Mouse (Mus musculus) bone marrow macrophage, adult 2 months (primary cell): ENCODE results near the gene Gabrr1. TPM values are rescaled to one million over a fixed set of nuclear protein-coding genes. Genes with fewer than 3 reads are reported as not detected.

Experiments used
- H3K27ac ChIP-seq: 2 replicates; pipeline ENCODE4 v1.5.1; 2012; ENCODE audit warnings: low read depth, low read length; ENCODE audit not compliant: insufficient read depth
- H3K4me1 ChIP-seq: 2 replicates; pipeline ENCODE4 v1.6.1; 2012; ENCODE audit warnings: low read length; ENCODE audit not compliant: control insufficient read depth, insufficient read depth
- H3K4me3 ChIP-seq: 2 replicates; pipeline ENCODE4 v1.5.1; 2012; ENCODE audit warnings: mild to moderate bottlenecking, low read length, moderate library complexity; ENCODE audit not compliant: insufficient read depth
- CTCF ChIP-seq: IDR thresholded peaks from 2 replicates; pipeline ENCODE4 v1.5.1; 2012; ENCODE audit warnings: low read depth, mild to moderate bottlenecking, low read length, moderate library complexity
- POLR2A ChIP-seq: IDR thresholded peaks from 2 replicates; pipeline ENCODE4 v1.6.1; 2012; ENCODE audit warnings: mild to moderate bottlenecking, low read depth, low read length, borderline replicate concordance
- polyA plus RNA-seq: library from polyadenylated mRNA; stranded (reverse); fragments of >200 nt; gene quantifications from 2 replicates; pipeline ENCODE4 v1.2.4, GENCODE M21; 2012; ENCODE audit not compliant: missing spikeins, insufficient read depth, insufficient read length

Gabrr1 gene
- polyA plus RNA-seq, 1 experiment = not detected

DNA sequence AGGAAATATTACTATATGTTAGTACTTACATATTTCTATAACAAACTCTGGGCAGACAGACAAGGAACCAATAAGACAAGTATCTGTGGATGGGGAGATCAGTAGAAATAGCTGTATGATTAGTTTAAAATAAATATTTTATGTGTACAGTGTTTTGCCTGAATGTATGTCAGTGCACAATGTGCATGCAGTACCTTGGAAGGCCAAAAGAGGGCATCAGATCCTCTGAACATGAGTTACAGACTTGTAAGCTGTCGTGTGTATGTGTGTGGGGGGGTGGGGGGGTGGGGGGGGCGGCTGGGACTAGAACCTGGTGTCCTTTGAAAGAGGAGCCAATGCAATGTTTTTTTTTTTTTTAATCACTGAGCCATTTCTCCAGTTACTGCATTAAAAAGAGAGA, 15.5 kb downstream of the Gabrr1 start:
- Histone ChIP-seq H3K4me3 (no peak overlapping the region), H3K27ac (no peak overlapping the region), H3K4me1 (peaks cover 2% of the 10 kb centered on the region; the same call in 1 of the 2 replicates)
- TF ChIP-seq POLR2A (no peak), CTCF (no peak)

DNA sequence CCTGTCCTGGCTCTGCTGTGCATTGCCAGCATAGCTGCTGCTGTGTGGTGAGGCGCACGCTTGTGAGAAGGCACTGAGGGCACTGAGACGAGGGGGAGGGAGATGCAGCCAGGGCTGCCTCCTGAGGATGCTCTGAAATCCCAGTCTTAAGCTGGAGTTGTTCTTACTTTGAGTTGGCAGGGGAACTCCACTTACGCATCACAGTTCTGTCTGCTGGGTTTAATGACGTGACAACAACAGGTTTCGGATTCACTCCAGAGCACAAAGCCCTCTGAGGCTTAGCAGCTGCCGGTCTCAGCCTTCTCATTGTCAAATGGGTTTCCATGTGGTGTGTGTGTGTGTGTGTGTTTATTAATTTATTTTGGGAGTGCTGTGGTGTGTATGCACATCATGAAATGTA, 16.8 kb downstream of the Gabrr1 start:
- H3K27ac ChIP-seq = no peak overlapping the region
- TF ChIP-seq POLR2A (no peak), CTCF (no peak)
- no peak overlapping the region for H3K4me3 ChIP-seq
- peaks cover 2% of the 10 kb centered on the region; the same call in 1 of the 2 replicates for H3K4me1 ChIP-seq

DNA sequence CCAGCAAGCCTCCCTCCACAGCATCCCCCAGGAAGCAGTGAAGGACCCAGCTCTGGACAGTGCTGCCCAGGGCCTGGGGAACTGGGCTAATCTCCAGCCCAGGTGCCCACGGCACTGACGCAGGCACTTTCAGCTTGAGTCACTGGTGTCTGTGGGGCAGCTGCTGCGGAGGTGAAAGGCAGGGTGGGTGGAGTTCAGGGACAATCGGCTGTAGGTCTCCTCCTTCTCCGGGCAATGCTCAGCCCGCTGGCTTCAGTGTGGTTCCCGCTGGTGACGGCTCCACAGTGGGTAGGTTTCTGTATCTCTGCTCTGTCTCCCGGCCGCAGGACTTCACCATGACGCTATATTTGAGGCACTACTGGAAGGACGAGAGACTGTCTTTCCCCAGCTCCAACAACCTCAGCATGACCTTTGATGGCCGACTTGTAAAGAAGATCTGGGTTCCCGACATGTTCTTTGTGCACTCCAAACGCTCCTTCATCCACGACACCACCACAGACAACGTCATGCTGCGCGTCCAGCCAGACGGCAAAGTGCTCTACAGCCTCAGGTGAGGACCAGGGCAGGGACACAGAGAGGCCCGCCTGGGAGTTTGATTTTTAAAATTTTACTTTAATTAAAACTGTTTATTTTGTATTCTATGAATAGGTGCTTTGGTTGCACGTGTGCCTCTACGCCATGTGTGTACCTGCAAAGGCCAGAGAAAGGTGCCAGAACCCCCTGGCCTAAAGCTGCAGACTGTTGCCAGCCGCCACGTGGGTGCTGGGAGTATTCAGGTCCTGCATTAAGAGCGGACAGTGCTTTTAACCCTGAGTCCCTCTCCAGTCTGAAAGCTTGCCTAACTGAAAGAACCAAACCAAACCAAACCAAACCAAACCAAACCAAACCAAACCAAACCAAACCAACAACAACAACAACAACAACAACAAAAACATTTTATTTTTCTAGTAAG, 20.0 kb downstream of the Gabrr1 start:
- TF ChIP-seq POLR2A (no peak), CTCF (no peak)
- H3K27ac ChIP-seq = no peak overlapping the region
- H3K4me3 ChIP-seq = no peak overlapping the region
- H3K4me1 ChIP-seq = no peaks in the 10 kb centered on the region

DNA sequence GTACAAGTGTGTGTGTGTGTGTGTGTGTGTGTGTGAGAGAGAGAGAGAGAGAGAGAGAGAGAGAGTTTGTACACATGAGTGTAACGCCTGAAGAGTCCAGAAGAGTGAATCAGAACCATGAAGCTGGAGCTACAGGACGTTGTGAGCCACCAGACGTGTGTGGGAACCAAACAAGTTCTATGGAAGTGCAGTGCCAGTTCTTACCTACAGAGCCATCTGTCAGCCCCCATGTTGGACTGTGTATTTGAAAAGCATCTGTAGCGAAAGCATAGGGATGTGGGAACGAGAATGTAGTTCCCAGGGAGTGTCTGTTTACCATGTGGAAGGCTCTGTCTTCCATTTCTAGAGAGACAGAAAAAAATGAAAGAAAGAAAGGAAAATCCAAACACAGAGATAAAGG, 51.2 kb downstream of the Gabrr1 start:
- H3K4me3 ChIP-seq = no peak overlapping the region
- no peak overlapping the region for H3K27ac ChIP-seq
- H3K4me1 ChIP-seq = no peaks in the 10 kb centered on the region
- TF ChIP-seq CTCF = no peak
- no peak for TF ChIP-seq POLR2A

DNA sequence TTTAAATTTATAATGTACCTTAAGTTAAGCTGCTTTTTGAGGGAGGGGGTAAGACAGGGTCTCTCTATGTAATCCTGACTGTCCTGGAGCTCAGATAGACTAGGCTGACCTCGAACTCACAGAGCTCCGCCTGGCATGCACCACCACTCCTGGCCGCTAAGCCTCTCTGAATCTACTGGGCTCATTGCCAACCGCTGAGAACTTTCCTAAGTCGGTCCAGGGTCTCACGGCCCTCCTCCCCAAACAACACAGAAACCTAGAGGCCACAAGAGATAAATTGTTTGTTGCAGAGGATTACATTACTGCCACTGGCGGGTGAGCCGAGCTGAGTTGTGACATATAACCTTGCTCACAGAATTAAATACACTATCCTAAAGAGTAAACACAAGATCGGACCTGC, 55.8 kb downstream of the Gabrr1 start:
- Histone ChIP-seq H3K27ac (no peak overlapping the region), H3K4me1 (peaks cover 2% of the 10 kb centered on the region; the same call in 1 of the 2 replicates), H3K4me3 (no peak overlapping the region)
- TF ChIP-seq CTCF (no peak), POLR2A (no peak)

DNA sequence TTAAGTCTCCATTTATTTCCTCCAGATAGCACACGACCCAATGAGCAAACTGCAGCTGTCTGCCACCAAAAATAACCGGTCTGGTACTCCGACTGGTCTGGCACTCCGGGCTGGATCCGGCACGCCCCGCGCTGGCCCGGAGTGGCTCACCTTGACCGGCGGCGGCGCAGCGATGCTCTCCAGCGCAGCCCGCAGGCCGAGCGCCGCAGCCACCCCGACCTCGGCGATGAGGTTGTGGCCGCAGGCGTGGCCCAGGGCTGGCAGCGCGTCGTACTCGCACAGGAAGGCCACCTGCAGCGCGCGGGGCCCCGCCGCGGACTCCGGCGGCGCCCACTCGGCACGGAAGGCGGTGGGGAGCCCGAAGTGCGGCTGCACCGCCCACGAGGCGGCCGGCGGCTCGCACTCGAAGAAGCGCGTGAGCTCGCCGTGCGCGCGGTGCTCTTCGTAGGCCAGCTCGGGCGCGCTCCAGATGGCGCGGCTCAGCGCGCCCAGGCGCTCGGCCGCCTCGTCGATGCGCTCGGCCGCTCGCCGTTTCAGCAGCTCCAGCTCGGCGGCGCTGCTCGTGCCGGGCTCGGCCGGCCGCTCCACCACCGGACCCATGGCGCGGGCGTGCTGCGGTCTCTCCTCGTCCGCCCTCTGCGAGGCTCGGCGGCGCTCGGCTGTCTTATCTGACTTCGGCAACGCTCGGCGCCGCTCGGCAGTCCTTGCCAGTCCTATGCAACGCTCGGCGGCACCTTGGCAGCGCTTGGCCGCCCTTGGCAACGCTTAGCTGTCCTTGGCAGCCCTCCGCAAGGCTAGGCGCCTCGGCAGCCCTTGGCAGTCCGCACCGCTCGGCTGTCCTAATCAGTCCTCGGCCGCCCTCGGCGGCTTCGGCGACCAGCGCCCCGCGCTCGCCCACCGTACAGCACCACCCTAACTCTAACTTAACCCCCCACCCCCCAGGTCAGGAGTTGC, 56.7 kb downstream of the Gabrr1 start:
- peak overlapping the region; percentile 73 for H3K4me3 ChIP-seq
- H3K27ac ChIP-seq = no peak overlapping the region
- H3K4me1 ChIP-seq = peaks cover 2% of the 10 kb centered on the region; the same call in 1 of the 2 replicates
- no peak for TF ChIP-seq POLR2A
- TF ChIP-seq CTCF = no peak

DNA sequence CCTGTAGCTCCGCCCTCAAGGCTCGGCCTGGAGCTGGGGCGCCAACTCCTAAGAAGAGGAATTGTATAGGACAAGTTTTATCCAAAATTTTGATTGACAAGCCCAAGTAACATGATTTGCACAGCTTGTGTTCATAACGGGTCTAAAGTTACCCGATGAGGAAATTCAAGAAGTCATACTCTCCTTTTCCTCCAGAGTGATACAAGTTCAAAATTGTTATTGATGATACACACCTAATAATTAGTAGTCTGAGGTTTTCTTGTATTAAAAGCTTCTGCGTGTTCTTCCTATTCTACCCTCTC, 57.4 kb downstream of the Gabrr1 start, which contains the start of gene Pm20d2:
Pm20d2 (minus strand) TSS at position 3 of the 302 bp plus-strand sequence.
- peaks cover 2% of the 10 kb centered on the region; the same call in 1 of the 2 replicates for H3K4me1 ChIP-seq
- no peak within 1 kb of the TSS for H3K27ac ChIP-seq
- peak within 1 kb of the TSS; percentile 73 for H3K4me3 ChIP-seq
- TF ChIP-seq POLR2A = no peak
- no peak for TF ChIP-seq CTCF

DNA sequence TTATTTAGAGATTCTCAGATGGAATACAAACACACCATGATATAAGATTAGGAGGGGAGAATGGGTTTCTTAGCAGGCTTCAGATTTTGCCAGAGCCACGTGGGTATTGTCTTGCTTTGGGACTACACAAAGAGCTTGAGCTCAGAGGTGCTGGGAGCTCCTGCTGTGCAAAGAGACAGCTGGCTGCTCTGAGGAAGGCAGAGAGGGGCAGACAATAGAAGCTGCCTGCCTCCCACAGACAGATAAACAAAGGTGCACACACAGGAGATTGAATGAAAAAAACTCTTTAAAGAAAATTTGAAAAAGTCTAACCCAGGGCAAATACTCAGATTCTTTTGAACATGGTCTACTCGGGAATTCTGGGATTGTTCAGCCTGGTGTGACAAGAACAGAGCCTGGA, 65.8 kb downstream of the Gabrr1 start:
- no peak for TF ChIP-seq POLR2A
- TF ChIP-seq CTCF = no peak
- H3K4me3 ChIP-seq = no peak overlapping the region
- no peak overlapping the region for H3K27ac ChIP-seq
- peaks cover 4% of the 10 kb centered on the region; the same call in 1 of the 2 replicates for H3K4me1 ChIP-seq

DNA sequence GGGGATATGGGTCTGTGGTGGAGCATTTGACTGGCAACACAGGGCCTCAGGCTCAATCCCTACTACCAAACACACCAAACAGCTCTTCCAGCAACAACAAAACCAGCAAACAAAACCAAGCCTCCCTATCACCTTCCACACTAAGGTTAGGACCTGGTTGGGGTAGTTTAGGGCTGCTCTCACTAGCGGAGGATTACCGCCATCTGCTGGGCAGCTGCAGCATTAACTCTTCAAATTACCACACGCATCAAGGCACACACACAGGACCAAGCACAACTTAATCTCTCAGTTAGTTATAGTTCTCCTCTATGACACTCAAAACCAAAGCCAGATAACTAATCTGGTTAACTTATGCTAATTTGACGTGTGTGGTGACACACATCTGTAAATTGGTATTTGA, 72.4 kb downstream of the Gabrr1 start:
- no peak for TF ChIP-seq POLR2A
- TF ChIP-seq CTCF = peak; percentile 82
- Histone ChIP-seq H3K4me1 (no peaks in the 10 kb centered on the region), H3K27ac (no peak overlapping the region), H3K4me3 (no peak overlapping the region)

DNA sequence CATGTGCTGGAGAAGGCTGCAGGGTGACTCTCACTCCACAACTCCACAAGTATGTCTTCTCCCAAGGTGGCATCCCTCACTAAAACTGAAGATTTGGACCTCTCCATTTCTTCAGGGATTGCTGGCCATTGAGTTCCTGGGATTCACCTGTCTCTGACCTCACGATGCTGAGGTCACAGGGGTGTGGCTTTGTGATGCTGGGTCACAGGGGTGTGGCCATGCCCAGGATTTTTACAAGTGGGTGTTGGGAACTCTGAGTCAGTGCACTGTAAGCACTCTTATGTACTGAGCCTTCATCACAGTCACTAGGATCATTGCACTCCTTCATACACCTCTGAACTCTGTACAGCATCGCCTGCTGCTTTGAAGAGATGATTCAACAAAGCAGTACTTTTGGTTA, 75.2 kb downstream of the Gabrr1 start:
- no peaks in the 10 kb centered on the region for H3K4me1 ChIP-seq
- TF ChIP-seq CTCF (no peak), POLR2A (no peak)
- no peak overlapping the region for H3K4me3 ChIP-seq
- no peak overlapping the region for H3K27ac ChIP-seq
